Mouse (Mus musculus) kidney, adult 2 months (tissue): ENCODE results near the gene Mvb12b. TPM values are rescaled to one million over a fixed set of nuclear protein-coding genes. Genes with fewer than 3 reads are reported as not detected.
"Not testable (repeated sequence)": the region's sequence is repeated elsewhere in the genome, so short reads cannot be mapped to it uniquely, and the experiment has no call there.

Source experiments
- DNase-seq: peaks from one replicate; pipeline ENCODE4 v3.0.0; 2021
- H3K27ac ChIP-seq: fragments of 200-500 bp; 2 replicates; pipeline ENCODE4 v1.5.1; 2012; ENCODE audit warnings: low read depth, low read length, control low read depth, inconsistent platforms; ENCODE audit not compliant: insufficient read depth
- H3K27me3 ChIP-seq: fragments of 200-500 bp; replicated peaks from 2 replicates; pipeline ENCODE4 v1.6.1; 2012; ENCODE audit warnings: mild to moderate bottlenecking, moderate library complexity, low read length, inconsistent platforms; ENCODE audit not compliant: control insufficient read depth, insufficient read depth
- H3K36me3 ChIP-seq: fragments of 200-500 bp; 2 replicates; pipeline ENCODE4 v1.6.1; 2012; ENCODE audit warnings: mild to moderate bottlenecking, moderate library complexity, low read length, inconsistent platforms; ENCODE audit not compliant: control insufficient read depth, insufficient read depth
- H3K4me1 ChIP-seq: fragments of 200-500 bp; 2 replicates; pipeline ENCODE4 v1.6.1; 2011; ENCODE audit warnings: low read length; ENCODE audit not compliant: control insufficient read depth, insufficient read depth
- H3K4me3 ChIP-seq: fragments of 200-500 bp; 2 replicates; pipeline ENCODE4 v1.5.1; 2011; ENCODE audit warnings: mild to moderate bottlenecking, low read depth, low read length, control low read depth; ENCODE audit not compliant: insufficient read depth
- CTCF ChIP-seq: fragments of 200-500 bp; conservative IDR thresholded peaks from 2 replicates; pipeline ENCODE4 v1.5.1; 2011; ENCODE audit warnings: low read depth, mild to moderate bottlenecking, control low read depth, low read length, moderate library complexity, mixed read lengths; ENCODE audit not compliant: insufficient read depth, insufficient read length
- POLR2A ChIP-seq: fragments of 200-500 bp; IDR thresholded peaks from one replicate; pipeline ENCODE4 v1.6.1; 2011; ENCODE audit warnings: low read depth, low read length, control low read depth
- WGBS: fragments of 180-500 bp; shearing (Covaris S2); methylation state at CpG from one replicate; pipeline ENCODE4 v1.1.7; 2018; 5-methylcytosine and 5-hydroxymethylcytosine counted together
- polyA plus RNA-seq: library from polyadenylated mRNA; depleted of rRNA; stranded (reverse); fragments of >200 nt; gene quantifications from 2 replicates; pipeline ENCODE4 v1.2.3, GENCODE M21; 2012

Gene Mvb12b
- polyA plus RNA-seq, 1 experiment = 29.2 TPM

- Histone ChIP-seq H3K36me3 (no peaks in the 10 kb centered on the region), H3K27ac (no peak overlapping the region), H3K4me1 (no peaks in the 10 kb centered on the region), H3K27me3 (no peaks in the 10 kb centered on the region), H3K4me3 (no peak overlapping the region)
- WGBS = 30% methylated on average over 22 of the region's 22 CpGs
- DNase-seq = peak; percentile 10
- no peak for TF ChIP-seq POLR2A
- TF ChIP-seq CTCF = no peak
Measured at GRCm38 (mm10) chr2:33919934-33920615, 32.3 kb upstream of the Mvb12b start.

GRCm38 (mm10) chr2:33918824-33919223 lies 31.1 kb upstream of the Mvb12b start:
- H3K36me3 ChIP-seq = no peaks in the 10 kb centered on the region
- no peak overlapping the region for H3K27ac ChIP-seq
- H3K27me3 ChIP-seq = no peaks in the 10 kb centered on the region
- 74% methylated on average over 3 of the region's 3 CpGs for WGBS
- no peak overlapping the region for H3K4me3 ChIP-seq
- TF ChIP-seq POLR2A = no peak
- TF ChIP-seq CTCF = no peak
- H3K4me1 ChIP-seq = no peaks in the 10 kb centered on the region
- DNase-seq = peak; percentile 7

GRCm38 (mm10) chr2:33918318-33918717 lies 30.6 kb upstream of the Mvb12b start:
- H3K4me1 ChIP-seq = no peaks in the 10 kb centered on the region
- no peak overlapping the region for H3K4me3 ChIP-seq
- H3K27ac ChIP-seq = no peak overlapping the region
- DNase-seq = peak; percentile 53
- no peaks in the 10 kb centered on the region for H3K36me3 ChIP-seq
- TF ChIP-seq CTCF (peak; percentile 58), POLR2A (no peak)
- no peaks in the 10 kb centered on the region for H3K27me3 ChIP-seq
- 63% methylated on average over 6 of the region's 6 CpGs for WGBS

GRCm38 (mm10) chr2:33916603-33917002 lies 28.9 kb upstream of the Mvb12b start:
- no peak for DNase-seq
- H3K36me3 ChIP-seq = no peaks in the 10 kb centered on the region
- H3K27ac ChIP-seq = no peak overlapping the region
- no peaks in the 10 kb centered on the region for H3K4me1 ChIP-seq
- no peaks in the 10 kb centered on the region for H3K27me3 ChIP-seq
- 85% methylated on average over 11 of the region's 11 CpGs for WGBS
- TF ChIP-seq POLR2A = no peak
- no peak overlapping the region for H3K4me3 ChIP-seq

- TF ChIP-seq CTCF (no peak), POLR2A (no peak)
- 64% methylated on average over 8 of the region's 8 CpGs for WGBS
- no peaks in the 10 kb centered on the region for H3K27me3 ChIP-seq
- H3K4me3 ChIP-seq = no peak overlapping the region
- DNase-seq = no peak
- no peaks in the 10 kb centered on the region for H3K4me1 ChIP-seq
- H3K27ac ChIP-seq = no peak overlapping the region
- H3K36me3 ChIP-seq = no peaks in the 10 kb centered on the region
Measured at GRCm38 (mm10) chr2:33914998-33915397, 27.3 kb upstream of the Mvb12b start.

- DNase-seq = no peak
Measured at GRCm38 (mm10) chr2:33914334-33914733, 26.6 kb upstream of the Mvb12b start.

GRCm38 (mm10) chr2:33913598-33913997 lies 25.9 kb upstream of the Mvb12b start:
- not testable (repeated sequence) for H3K27ac ChIP-seq, H3K4me3 ChIP-seq, H3K4me1 ChIP-seq, H3K27me3 ChIP-seq, H3K36me3 ChIP-seq, DNase-seq
- 89% methylated on average over 1 of the region's 1 CpGs for WGBS

More at GRCm38 (mm10) chr2:33914334-33914733, 26.6 kb upstream of the Mvb12b start:
- no peak for TF ChIP-seq CTCF
- TF ChIP-seq POLR2A = no peak
- Histone ChIP-seq H3K27me3 (no peaks in the 10 kb centered on the region), H3K27ac (no peak overlapping the region), H3K4me1 (no peaks in the 10 kb centered on the region), H3K4me3 (no peak overlapping the region), H3K36me3 (no peaks in the 10 kb centered on the region)
- 57% methylated on average over 3 of the region's 3 CpGs for WGBS
